Mouse (Mus musculus) stomach, embryonic 15.5 days (tissue): ENCODE measurements around the gene Lad1. TPM values are rescaled to one million over a fixed set of nuclear protein-coding genes. Genes with fewer than 3 reads are reported as not detected.

Experiments used
- ATAC-seq: fragments of 200-750 bp; cut with Nextera tagmentation; 2 replicates; pipeline ENCODE4 v1.8.0; 2017; ENCODE audit warnings: low read depth, moderate number of reproducible peaks, moderate TSS enrichment; ENCODE audit not compliant: insufficient read depth, low FRiP score
- H3K27ac ChIP-seq: fragments of 300-500 bp; sonication (generic); 2 replicates; pipeline ENCODE4 v1.5.1; 2015; ENCODE audit warnings: mild to moderate bottlenecking, inconsistent platforms
- H3K27me3 ChIP-seq: fragments of 300-500 bp; sonication (generic); replicated peaks from 2 replicates; pipeline ENCODE4 v1.6.1; 2015; ENCODE audit warnings: inconsistent platforms
- H3K36me3 ChIP-seq: fragments of 300-500 bp; sonication (generic); 2 replicates; pipeline ENCODE4 v1.6.1; 2015; ENCODE audit warnings: inconsistent platforms
- H3K4me1 ChIP-seq: fragments of 300-500 bp; sonication (generic); 2 replicates; pipeline ENCODE4 v1.6.1; 2015; ENCODE audit warnings: inconsistent platforms
- H3K4me2 ChIP-seq: fragments of 300-500 bp; sonication (generic); 2 replicates; pipeline ENCODE4 v1.6.1; 2015; ENCODE audit warnings: mild to moderate bottlenecking, inconsistent platforms
- H3K4me3 ChIP-seq: fragments of 300-500 bp; sonication (generic); replicated peaks from 2 replicates; pipeline ENCODE4 v1.5.1; 2015; ENCODE audit warnings: inconsistent platforms
- H3K9ac ChIP-seq: fragments of 300-500 bp; sonication (generic); 2 replicates; pipeline ENCODE4 v1.6.1; 2015; ENCODE audit warnings: inconsistent platforms
- H3K9me3 ChIP-seq: fragments of 300-500 bp; sonication (generic); 2 replicates; pipeline ENCODE4 v1.6.1; 2016; ENCODE audit warnings: inconsistent platforms
- WGBS: fragments of 180-500 bp; shearing (Covaris S2); methylation state at CpG from one replicate; pipeline ENCODE4 v1.1.7; 2015; 5-methylcytosine and 5-hydroxymethylcytosine counted together
- polyA plus RNA-seq: library from polyadenylated mRNA; unstranded; fragments of >200 nt; fragmentation: Nextera tagmentation; extraction: Ambion mirVana; gene quantifications from 2 replicates; pipeline ENCODE4 v1.2.1, GENCODE M21; 2015

Gene Lad1
- polyA plus RNA-seq, 1 experiment from 2014 or later = 97.1 TPM

GRCm38 (mm10) chr1:135862561-135862960 is 44.2 kb downstream of the Lad1 start:
- no peaks in the 10 kb centered on the region for H3K9me3 ChIP-seq
- H3K9ac ChIP-seq = no peak overlapping the region
- H3K36me3 ChIP-seq = no peaks in the 10 kb centered on the region
- no peak overlapping the region for H3K4me2 ChIP-seq
- H3K27ac ChIP-seq = no peak overlapping the region
- no peak overlapping the region for H3K4me3 ChIP-seq
- 78% methylated on average over 5 of the region's 5 CpGs for WGBS
- H3K27me3 ChIP-seq = no peaks in the 10 kb centered on the region
- ATAC-seq = no peak
- 0 out of 2 replicates have a peak, but pooled peaks cover 1% of the 10 kb centered on the region for H3K4me1 ChIP-seq

GRCm38 (mm10) chr1:135863786-135864335 is 45.5 kb downstream of the Lad1 start:
- Histone ChIP-seq H3K27me3 (no peaks in the 10 kb centered on the region), H3K9me3 (no peaks in the 10 kb centered on the region), H3K4me2 (no peak overlapping the region), H3K36me3 (no peaks in the 10 kb centered on the region), H3K9ac (no peak overlapping the region), H3K4me1 (no peaks in the 10 kb centered on the region), H3K27ac (no peak overlapping the region), H3K4me3 (no peak overlapping the region)
- ATAC-seq = no peak
- WGBS = 72% methylated on average over 9 of the region's 9 CpGs

DNA sequence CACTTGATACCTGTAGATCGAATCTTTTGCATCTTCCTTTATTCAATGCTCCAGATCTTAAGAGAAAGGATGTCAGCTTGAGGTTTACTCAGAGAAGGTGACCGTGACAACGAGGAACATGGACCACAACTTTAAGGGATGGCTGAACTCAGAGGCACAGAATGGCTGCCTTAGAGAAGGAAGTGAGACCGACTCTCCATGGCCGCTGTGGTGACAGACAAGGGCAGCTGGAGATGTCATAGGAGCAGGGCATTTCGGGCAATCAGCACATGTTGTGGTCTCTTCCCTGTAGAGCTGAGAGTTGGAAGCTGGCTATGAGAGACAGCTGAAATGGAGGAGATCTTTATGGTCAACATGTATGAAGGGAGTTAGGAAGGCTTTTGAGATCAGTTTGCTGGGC is 46.4 kb downstream of the Lad1 start:
- ATAC-seq = no peak
- H3K4me3 ChIP-seq = no peak overlapping the region
- no peaks in the 10 kb centered on the region for H3K36me3 ChIP-seq
- no peak overlapping the region for H3K27ac ChIP-seq
- no peak overlapping the region for H3K9ac ChIP-seq
- no peaks in the 10 kb centered on the region for H3K9me3 ChIP-seq
- 81% methylated on average over 6 of the region's 6 CpGs for WGBS
- H3K4me1 ChIP-seq = no peaks in the 10 kb centered on the region
- no peaks in the 10 kb centered on the region for H3K27me3 ChIP-seq
- H3K4me2 ChIP-seq = no peak overlapping the region

GRCm38 (mm10) chr1:135865518-135866194 is 47.3 kb downstream of the Lad1 start:
- no peaks in the 10 kb centered on the region for H3K9me3 ChIP-seq
- H3K36me3 ChIP-seq = no peaks in the 10 kb centered on the region
- no peak overlapping the region for H3K4me2 ChIP-seq
- H3K27me3 ChIP-seq = no peaks in the 10 kb centered on the region
- H3K4me3 ChIP-seq = no peak overlapping the region
- 48% methylated on average over 19 of the region's 19 CpGs for WGBS
- ATAC-seq = peak; percentile 55; the same call in 1 of the 2 replicates
- no peak overlapping the region for H3K27ac ChIP-seq
- H3K9ac ChIP-seq = no peak overlapping the region
- no peaks in the 10 kb centered on the region for H3K4me1 ChIP-seq

GRCm38 (mm10) chr1:135868570-135868969 is 50.2 kb downstream of the Lad1 start:
- no peaks in the 10 kb centered on the region for H3K4me1 ChIP-seq
- WGBS = 85% methylated on average over 6 of the region's 6 CpGs
- no peaks in the 10 kb centered on the region for H3K36me3 ChIP-seq
- no peak overlapping the region for H3K27ac ChIP-seq
- no peaks in the 10 kb centered on the region for H3K27me3 ChIP-seq
- no peak for ATAC-seq
- H3K9ac ChIP-seq = no peak overlapping the region
- H3K4me2 ChIP-seq = no peak overlapping the region
- H3K4me3 ChIP-seq = no peak overlapping the region
- no peaks in the 10 kb centered on the region for H3K9me3 ChIP-seq

DNA sequence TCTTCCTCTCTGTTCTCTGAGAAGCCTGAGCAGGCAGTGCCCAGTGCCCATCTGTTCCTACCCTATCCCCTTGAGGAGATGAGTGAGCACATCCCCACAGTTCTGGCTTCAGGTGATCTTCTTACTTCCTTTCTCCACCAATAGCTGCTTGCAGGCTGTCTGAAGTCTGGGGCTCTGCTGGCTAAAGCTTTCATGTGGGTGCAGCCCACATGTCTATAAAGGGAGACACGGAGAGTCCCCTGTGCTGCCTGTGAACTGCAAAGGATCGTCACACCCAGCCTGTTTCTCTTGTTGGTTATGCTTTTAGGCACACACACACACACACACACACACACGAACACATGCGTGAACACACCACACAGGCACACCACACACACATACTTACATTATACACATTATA is 54.6 kb downstream of the Lad1 start:
- Histone ChIP-seq H3K36me3 (no peaks in the 10 kb centered on the region), H3K27me3 (no peaks in the 10 kb centered on the region), H3K27ac (no peak overlapping the region), H3K4me2 (no peak overlapping the region), H3K9ac (no peak overlapping the region), H3K4me1 (no peaks in the 10 kb centered on the region), H3K9me3 (no peaks in the 10 kb centered on the region), H3K4me3 (no peak overlapping the region)
- WGBS = 79% methylated on average over 4 of the region's 4 CpGs
- no peak for ATAC-seq

GRCm38 (mm10) chr1:135877248-135877647 is 58.9 kb downstream of the Lad1 start:
- Histone ChIP-seq H3K4me3 (no peak overlapping the region), H3K4me1 (no peaks in the 10 kb centered on the region), H3K9ac (no peak overlapping the region), H3K27me3 (no peaks in the 10 kb centered on the region), H3K9me3 (no peaks in the 10 kb centered on the region), H3K27ac (no peak overlapping the region), H3K36me3 (no peaks in the 10 kb centered on the region), H3K4me2 (no peak overlapping the region)
- no peak for ATAC-seq
- WGBS = 73% methylated on average over 2 of the region's 2 CpGs

GRCm38 (mm10) chr1:135882385-135883109 is 64.1 kb downstream of the Lad1 start:
- no peak for ATAC-seq
- Histone ChIP-seq H3K4me1 (no peaks in the 10 kb centered on the region), H3K4me3 (no peak overlapping the region), H3K4me2 (no peak overlapping the region), H3K9ac (no peak overlapping the region), H3K9me3 (no peaks in the 10 kb centered on the region), H3K27ac (no peak overlapping the region), H3K27me3 (0 out of 2 replicates have a peak, but pooled peaks cover 3% of the 10 kb centered on the region), H3K36me3 (no peaks in the 10 kb centered on the region)
- 74% methylated on average over 10 of the region's 10 CpGs for WGBS

Other genes with a start within 250 kb of the Lad1 start
- gene Nav1, start 211.3 kb upstream of the Lad1 start, polyA plus RNA-seq = 11.0 and 14.5 TPM in 2 replicates
- 225 and 236 TPM in 2 replicates for gene Csrp1, start 98.5 kb upstream of the Lad1 start, polyA plus RNA-seq
- 79.8 and 95.3 TPM in 2 replicates for gene Phlda3, start 52.5 kb upstream of the Lad1 start, polyA plus RNA-seq
- 8.8 and 15.3 TPM in 2 replicates for gene Tnni1, start 39.2 kb upstream of the Lad1 start, polyA plus RNA-seq
- 18.7 and 25.8 TPM in 2 replicates for gene Tnnt2, start 17.8 kb downstream of the Lad1 start, polyA plus RNA-seq
- gene Pkp1, start 100.6 kb downstream of the Lad1 start, polyA plus RNA-seq = 14.1 and 21.5 TPM in 2 replicates
- 0.06 and 0.09 TPM in 2 replicates for gene Igfn1, start 187.7 kb downstream of the Lad1 start, polyA plus RNA-seq
- 141 and 161 TPM in 2 replicates for gene Tmem9, start 189.6 kb downstream of the Lad1 start, polyA plus RNA-seq
- 0.33 and 0.50 TPM in 2 replicates for gene Ascl5, start 232.2 kb downstream of the Lad1 start, polyA plus RNA-seq
- gene Cacna1s, start 234.2 kb downstream of the Lad1 start, polyA plus RNA-seq = 0.10 and 0.17 TPM in 2 replicates